Mouse (Mus musculus) stomach, postnatal 0 days (tissue): ENCODE measurements around the gene Krt81.

ENCODE experiments used
- CTCF ChIP-seq: IDR thresholded peaks from 2 replicates; pipeline ENCODE4 v1.5.1; 2016; ENCODE audit warnings: antibody characterized with exemption, low read depth, mild to moderate bottlenecking, moderate library complexity
- EP300 ChIP-seq: optimal IDR thresholded peaks from 2 replicates; pipeline ENCODE3; 2016; ENCODE audit warnings: antibody characterized with exemption

- TF ChIP-seq CTCF (no peak), EP300 (no peak)
Observed at GRCm38 (mm10) chr15:101458361-101458930, 5.1 kb downstream of the Krt81 start.
